ENCODE assay signal across 8 mouse cellular contexts in the genomic region with DNA sequence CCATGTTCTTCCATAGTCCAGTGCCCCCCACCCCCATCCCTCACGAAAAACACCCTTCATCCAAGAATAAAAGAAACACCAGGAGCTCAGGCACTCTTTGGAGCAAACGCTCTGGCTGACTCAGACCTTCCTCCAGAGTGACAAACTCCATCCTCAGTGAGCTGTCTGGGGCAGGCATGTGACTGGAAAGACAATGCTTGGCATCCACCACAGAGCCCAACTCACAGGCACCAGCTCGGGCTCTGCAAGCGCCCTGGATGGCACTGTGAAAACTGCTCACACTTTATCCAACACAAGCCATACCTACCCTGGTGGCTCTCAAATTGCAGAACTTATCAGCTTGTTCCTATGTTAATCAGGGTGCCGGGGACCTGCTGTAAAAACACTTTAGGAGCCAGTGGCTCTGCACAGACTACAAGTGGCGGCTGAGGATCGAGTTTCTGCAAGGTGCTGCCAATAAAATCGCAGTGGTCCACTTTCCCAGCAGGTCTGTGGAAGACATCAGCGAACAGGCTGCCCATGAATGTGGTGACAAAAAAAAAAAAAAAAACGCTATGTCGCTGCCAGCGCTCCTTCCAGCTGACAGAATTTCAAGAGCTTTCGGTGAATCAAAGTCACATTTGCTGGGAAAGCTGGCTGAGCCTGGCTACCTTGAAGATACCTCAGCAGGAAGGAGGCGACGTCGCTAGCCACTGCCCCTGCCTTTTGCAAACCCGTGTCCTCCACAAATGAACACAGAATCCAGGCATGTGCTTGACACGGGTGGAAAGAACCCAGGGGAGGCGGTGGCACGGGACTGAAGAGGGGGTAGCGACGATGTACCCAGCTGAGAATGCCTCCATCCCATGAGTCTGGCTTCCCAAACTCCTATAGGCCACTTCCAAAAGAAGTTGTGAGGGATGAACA. TPM values are rescaled to one million over a fixed set of nuclear protein-coding genes. Genes with fewer than 3 reads are reported as not detected.
DNase-seq lines count a peak whose midpoint lies in the region; ATAC-seq lines count a peak whose summit lies in the region.

No protein-coding gene starts in this region.

- H3K27ac ChIP-seq in heart, embryonic 13.5 days (replicated peaks): peak overlapping the region; percentile 54
- H3K27ac ChIP-seq in forebrain, embryonic 15.5 days (replicated peaks): peak overlapping the region; percentile 85
- peak overlapping the region; percentile 74; the same call in 1 of the 2 replicates for H3K27ac ChIP-seq in limb, embryonic 13.5 days

- H3K4me1 ChIP-seq in heart, embryonic 13.5 days: peaks cover 69% of the 10 kb centered on the region
- H3K4me1 ChIP-seq in forebrain, embryonic 15.5 days: peaks cover 64% of the 10 kb centered on the region
- H3K4me1 ChIP-seq in limb, embryonic 13.5 days: peaks cover 64% of the 10 kb centered on the region

- peaks cover 4% of the 10 kb centered on the region; the same call in 1 of the 2 replicates for H3K27me3 ChIP-seq in heart, embryonic 13.5 days (replicated peaks)
- no peaks in the 10 kb centered on the region for H3K27me3 ChIP-seq in forebrain, embryonic 15.5 days
- H3K27me3 ChIP-seq in limb, embryonic 13.5 days: no peaks in the 10 kb centered on the region

- no peaks in the 10 kb centered on the region for H3K36me3 ChIP-seq in heart, embryonic 13.5 days
- H3K36me3 ChIP-seq in forebrain, embryonic 15.5 days: no peaks in the 10 kb centered on the region
- H3K36me3 ChIP-seq in limb, embryonic 13.5 days: no peaks in the 10 kb centered on the region

- WGBS in heart, embryonic 13.5 days: 20% methylated on average over 22 of the region's 22 CpGs
- 15% methylated on average over 22 of the region's 22 CpGs for WGBS in forebrain, embryonic 15.5 days
- WGBS in limb, embryonic 13.5 days: 22% methylated on average over 22 of the region's 22 CpGs

- H3K9ac ChIP-seq in heart, embryonic 13.5 days: peak overlapping the region; percentile 54
- H3K9ac ChIP-seq in forebrain, embryonic 15.5 days (replicated peaks): no peak overlapping the region
- H3K9ac ChIP-seq in limb, embryonic 13.5 days: no peak overlapping the region

- ATAC-seq in heart, embryonic 13.5 days (ENCODE audit: extremely low read depth, insufficient number of reproducible peaks, low FRiP score, low TSS enrichment): peak; percentile 28; the same call in 1 of the 2 replicates
- ATAC-seq in forebrain, embryonic 15.5 days (replicated peaks): peak; percentile 47
- peak; percentile 41; the same call in 1 of the 2 replicates for ATAC-seq in limb, embryonic 13.5 days (ENCODE audit: low FRiP score, low read depth)

- H3K4me2 ChIP-seq in heart, embryonic 13.5 days: peak overlapping the region; percentile 51
- 0 out of 2 replicates have a peak overlapping the region, but pooled peaks have one; percentile 16 for H3K4me2 ChIP-seq in forebrain, embryonic 15.5 days (replicated peaks)
- H3K4me2 ChIP-seq in limb, embryonic 13.5 days (replicated peaks): peak overlapping the region; percentile 33

- H3K9me3 ChIP-seq in heart, embryonic 13.5 days: no peaks in the 10 kb centered on the region
- no peaks in the 10 kb centered on the region for H3K9me3 ChIP-seq in forebrain, embryonic 15.5 days
- no peaks in the 10 kb centered on the region for H3K9me3 ChIP-seq in limb, embryonic 13.5 days

- no peak for DNase-seq in heart, postnatal 4 days
- DNase-seq in Muller cell, postnatal 12 days (ENCODE audit: inconsistent ontology term): peak; percentile 91
- DNase-seq in kidney, postnatal 25 days: no peak
- DNase-seq in lung, postnatal 10 days: no peak
- no peak for DNase-seq in kidney, adult 9 months

- peak overlapping the region; percentile 3 for H3K4me3 ChIP-seq in heart, embryonic 13.5 days
- no peak overlapping the region for H3K4me3 ChIP-seq in forebrain, embryonic 15.5 days
- H3K4me3 ChIP-seq in limb, embryonic 13.5 days: no peak overlapping the region

RNA-seq across cellular contexts. Expression of a gene that starts 45.6 kb away (rescaled TPM):
- polyA plus RNA-seq in heart, embryonic 13.5 days (2015; fragmentation: Nextera tagmentation; extraction: Ambion mirVana): 8.3 and 8.7 TPM in 2 replicates
- total RNA-seq in heart, postnatal 4 days (2021): 10 to 100 TPM; 13.8 to 14.8 TPM
- polyA plus RNA-seq in forebrain, embryonic 15.5 days (2015; fragmentation: Nextera tagmentation; extraction: Ambion mirVana): 38.8 and 43.9 TPM in 2 replicates
- 18.8 and 19.4 TPM in 2 replicates for polyA plus RNA-seq in limb, embryonic 13.5 days (2015; fragmentation: Nextera tagmentation; extraction: Ambion mirVana)
